Mouse (Mus musculus): ENCODE data around the gene Ints4. TPM values are rescaled to one million over a fixed set of nuclear protein-coding genes. Genes with fewer than 3 reads are reported as not detected.

Ints4 gene
- polyA plus RNA-seq, 1 experiment from 2014 or later = 50.9 TPM

Other genes with a start within 250 kb of the Ints4 start
- gene Usp35, start 148.9 kb upstream of the Ints4 start, polyA plus RNA-seq (2015; fragmentation: Nextera tagmentation; extraction: Ambion mirVana) = 3.2 and 3.6 TPM in 2 replicates
- gene Kctd21, start 148.6 kb upstream of the Ints4 start, polyA plus RNA-seq (2015; fragmentation: Nextera tagmentation; extraction: Ambion mirVana) = 7.6 and 7.9 TPM in 2 replicates
- gene Alg8, start 109.3 kb upstream of the Ints4 start, polyA plus RNA-seq (2015; fragmentation: Nextera tagmentation; extraction: Ambion mirVana) = 16.5 and 17.4 TPM in 2 replicates
- 445 and 471 TPM in 2 replicates for gene Ndufc2, start 81.0 kb upstream of the Ints4 start, polyA plus RNA-seq (2015; fragmentation: Nextera tagmentation; extraction: Ambion mirVana)
- 1.8 and 2.6 TPM in 2 replicates for gene Thrsp, start 63.2 kb upstream of the Ints4 start, polyA plus RNA-seq (2015; fragmentation: Nextera tagmentation; extraction: Ambion mirVana)
- gene Kctd14, start 29.6 kb upstream of the Ints4 start, polyA plus RNA-seq (2015; fragmentation: Nextera tagmentation; extraction: Ambion mirVana) = 1.1 and 1.5 TPM in 2 replicates
- 45.9 and 51.0 TPM in 2 replicates for gene Aamdc, start 98.5 kb downstream of the Ints4 start, polyA plus RNA-seq (2015; fragmentation: Nextera tagmentation; extraction: Ambion mirVana)
- gene Rsf1, start 98.9 kb downstream of the Ints4 start, polyA plus RNA-seq (2015; fragmentation: Nextera tagmentation; extraction: Ambion mirVana) = 35.4 and 36.2 TPM in 2 replicates
- gene Clns1a, start 215.7 kb downstream of the Ints4 start, polyA plus RNA-seq (2015; fragmentation: Nextera tagmentation; extraction: Ambion mirVana) = 192 and 198 TPM in 2 replicates

Data from hindbrain, embryonic 13.5 days (tissue).